Mouse (Mus musculus) forebrain, postnatal 0 days (tissue): ENCODE measurements at regions not wholly inside any gene's neighbourhood (a gene's known extent, or its start where the extent isn't known, plus 50 kb on each side); places are given as distances from the start of the nearest gene placed in this dataset.

Source experiments
- ATAC-seq: fragments of 200-750 bp; cut with Nextera tagmentation; 2 replicates; pipeline ENCODE4 v1.8.0; 2017; ENCODE audit warnings: mild to moderate bottlenecking, moderate library complexity
- DNase-seq: peaks from one replicate; pipeline ENCODE4 v3.0.0-alpha.2; 2015
- H3K27ac ChIP-seq: fragments of 300-500 bp; sonication (generic); 2 replicates; pipeline ENCODE4 v1.5.1; 2014; ENCODE audit warnings: low read depth, mild to moderate bottlenecking, antibody characterized with exemption, low read length, moderate library complexity, mixed read lengths
- H3K27me3 ChIP-seq: fragments of 300-500 bp; sonication (generic); 2 replicates; pipeline ENCODE4 v1.6.1; 2014; ENCODE audit warnings: mild to moderate bottlenecking, low read length, mixed read lengths; ENCODE audit not compliant: insufficient read depth
- H3K36me3 ChIP-seq: fragments of 300-500 bp; sonication (generic); 2 replicates; pipeline ENCODE4 v1.6.1; 2014; ENCODE audit warnings: mild to moderate bottlenecking, moderate library complexity; ENCODE audit not compliant: insufficient read depth
- H3K4me1 ChIP-seq: fragments of 300-500 bp; sonication (generic); 2 replicates; pipeline ENCODE4 v1.6.1; 2014; ENCODE audit warnings: antibody characterized with exemption; ENCODE audit not compliant: insufficient read depth
- H3K4me2 ChIP-seq: fragments of 300-500 bp; sonication (generic); 2 replicates; pipeline ENCODE4 v1.6.1; 2014; ENCODE audit warnings: low read depth, mild to moderate bottlenecking, moderate library complexity
- H3K4me3 ChIP-seq: fragments of 300-500 bp; sonication (generic); 2 replicates; pipeline ENCODE4 v1.5.1; 2014; ENCODE audit warnings: low read depth, low read length, mixed read lengths
- H3K9ac ChIP-seq: fragments of 300-500 bp; sonication (generic); 2 replicates; pipeline ENCODE4 v1.6.1; 2014; ENCODE audit warnings: mild to moderate bottlenecking
- H3K9me3 ChIP-seq: fragments of 300-500 bp; sonication (generic); 2 replicates; pipeline ENCODE4 v1.6.1; 2016; ENCODE audit warnings: low read length
- CTCF ChIP-seq: sonication (generic); IDR thresholded peaks from 2 replicates; pipeline ENCODE4 v1.5.1; 2016; ENCODE audit warnings: antibody characterized with exemption, control low read depth, low read depth
- WGBS: fragments of 180-500 bp; shearing (Covaris S2); extraction: QIAGEN DNeasy Blood & Tissue Kit; methylation state at CpG from one replicate; pipeline ENCODE4 v1.1.7; 2014; 5-methylcytosine and 5-hydroxymethylcytosine counted together

GRCm38 (mm10) chr14:36155757-36156156, 61.0 kb downstream of the 4930474N05Rik start:
- Histone ChIP-seq H3K4me1 (no peaks in the 10 kb centered on the region), H3K9me3 (no peaks in the 10 kb centered on the region), H3K36me3 (no peaks in the 10 kb centered on the region), H3K27ac (no peak overlapping the region), H3K9ac (no peak overlapping the region), H3K4me2 (no peak overlapping the region), H3K27me3 (no peaks in the 10 kb centered on the region), H3K4me3 (no peak overlapping the region)
- DNase-seq (no peak), ATAC-seq (no peak)
- no peak for TF ChIP-seq CTCF

- TF ChIP-seq CTCF = no peak
- no peak overlapping the region for H3K4me2 ChIP-seq
- H3K36me3 ChIP-seq = no peaks in the 10 kb centered on the region
- H3K4me3 ChIP-seq = no peak overlapping the region
- H3K27ac ChIP-seq = no peak overlapping the region
- WGBS = 82% methylated on average over 2 of the region's 2 CpGs
- DNase-seq (no peak), ATAC-seq (no peak)
- H3K27me3 ChIP-seq = no peaks in the 10 kb centered on the region
- H3K9me3 ChIP-seq = no peaks in the 10 kb centered on the region
- H3K4me1 ChIP-seq = no peaks in the 10 kb centered on the region
- no peak overlapping the region for H3K9ac ChIP-seq
Measured at GRCm38 (mm10) chr14:36156175-36156574, 61.5 kb downstream of the 4930474N05Rik start.

GRCm38 (mm10) chr14:36183701-36184100, 89.0 kb downstream of the 4930474N05Rik start:
- DNase-seq (no peak), ATAC-seq (no peak)
- Histone ChIP-seq H3K27ac (no peak overlapping the region), H3K4me1 (no peaks in the 10 kb centered on the region), H3K27me3 (no peaks in the 10 kb centered on the region), H3K36me3 (no peaks in the 10 kb centered on the region), H3K4me2 (no peak overlapping the region), H3K9me3 (no peaks in the 10 kb centered on the region), H3K4me3 (no peak overlapping the region), H3K9ac (no peak overlapping the region)
- WGBS = 14% methylated on average over 1 of the region's 1 CpGs
- no peak for TF ChIP-seq CTCF

GRCm38 (mm10) chr14:36196517-36196916, 101.8 kb downstream of the 4930474N05Rik start:
- ATAC-seq (no peak), DNase-seq (no peak)
- no peak overlapping the region for H3K27ac ChIP-seq
- H3K9ac ChIP-seq = no peak overlapping the region
- no peak overlapping the region for H3K4me2 ChIP-seq
- no peaks in the 10 kb centered on the region for H3K36me3 ChIP-seq
- no peaks in the 10 kb centered on the region for H3K9me3 ChIP-seq
- TF ChIP-seq CTCF = no peak
- H3K27me3 ChIP-seq = no peaks in the 10 kb centered on the region
- no peak overlapping the region for H3K4me3 ChIP-seq
- WGBS = 36% methylated on average over 3 of the region's 3 CpGs
- no peaks in the 10 kb centered on the region for H3K4me1 ChIP-seq

- H3K4me1 ChIP-seq = no peaks in the 10 kb centered on the region
- no peaks in the 10 kb centered on the region for H3K36me3 ChIP-seq
- no peak for TF ChIP-seq CTCF
- no peak overlapping the region for H3K9ac ChIP-seq
- no peak overlapping the region for H3K27ac ChIP-seq
- H3K27me3 ChIP-seq = no peaks in the 10 kb centered on the region
- ATAC-seq (no peak), DNase-seq (no peak)
- 95% methylated on average over 5 of the region's 5 CpGs for WGBS
- H3K4me2 ChIP-seq = no peak overlapping the region
- H3K9me3 ChIP-seq = no peaks in the 10 kb centered on the region
- H3K4me3 ChIP-seq = no peak overlapping the region
Measured at GRCm38 (mm10) chr14:36198396-36198795, 103.7 kb downstream of the 4930474N05Rik start.

GRCm38 (mm10) chr14:36203855-36204254, 109.1 kb downstream of the 4930474N05Rik start:
- no peaks in the 10 kb centered on the region for H3K27me3 ChIP-seq
- H3K4me1 ChIP-seq = no peaks in the 10 kb centered on the region
- DNase-seq (peak; percentile 23), ATAC-seq (peak; percentile 81)
- H3K9ac ChIP-seq = no peak overlapping the region
- no peak overlapping the region for H3K4me3 ChIP-seq
- 67% methylated on average over 1 of the region's 1 CpGs for WGBS
- no peak overlapping the region for H3K27ac ChIP-seq
- no peak for TF ChIP-seq CTCF
- no peaks in the 10 kb centered on the region for H3K9me3 ChIP-seq
- no peaks in the 10 kb centered on the region for H3K36me3 ChIP-seq
- H3K4me2 ChIP-seq = no peak overlapping the region

GRCm38 (mm10) chr14:36212830-36213229, 118.1 kb downstream of the 4930474N05Rik start:
- peak; percentile 74; the same call in 1 of the 2 replicates for ATAC-seq
- H3K4me1 ChIP-seq = no peaks in the 10 kb centered on the region
- 43% methylated on average over 4 of the region's 4 CpGs for WGBS
- H3K9me3 ChIP-seq = no peaks in the 10 kb centered on the region
- peak; percentile 80 for TF ChIP-seq CTCF
- H3K27ac ChIP-seq = no peak overlapping the region
- no peaks in the 10 kb centered on the region for H3K36me3 ChIP-seq
- H3K9ac ChIP-seq = no peak overlapping the region
- no peaks in the 10 kb centered on the region for H3K27me3 ChIP-seq
- H3K4me3 ChIP-seq = no peak overlapping the region
- DNase-seq = peak; percentile 85
- no peak overlapping the region for H3K4me2 ChIP-seq

GRCm38 (mm10) chr14:36245849-36246248, 151.1 kb downstream of the 4930474N05Rik start:
- no peak overlapping the region for H3K4me3 ChIP-seq
- no peak overlapping the region for H3K27ac ChIP-seq
- no peaks in the 10 kb centered on the region for H3K27me3 ChIP-seq
- no peak for TF ChIP-seq CTCF
- no peak overlapping the region for H3K4me2 ChIP-seq
- no peak for ATAC-seq
- no peak overlapping the region for H3K9ac ChIP-seq
- no peaks in the 10 kb centered on the region for H3K36me3 ChIP-seq
- H3K4me1 ChIP-seq = no peaks in the 10 kb centered on the region
- no peaks in the 10 kb centered on the region for H3K9me3 ChIP-seq
- DNase-seq = no peak
